Mouse (Mus musculus) liver, embryonic 13.5 days (tissue): ENCODE measurements around the gene Gpd1. TPM values are rescaled to one million over a fixed set of nuclear protein-coding genes. Genes with fewer than 3 reads are reported as not detected.
"Not testable (repeated sequence)": the region's sequence is repeated elsewhere in the genome, so short reads cannot be mapped to it uniquely, and the experiment has no call there.

Experiments
- ATAC-seq: fragments of 200-750 bp; cut with Nextera tagmentation; 2 replicates; pipeline ENCODE4 v1.8.0; 2017; ENCODE audit warnings: low read depth, mild to moderate bottlenecking, moderate number of reproducible peaks, moderate library complexity
- DNase-seq: peaks from one replicate; pipeline ENCODE4 v3.0.0; 2022
- H3K27ac ChIP-seq: fragments of 300-500 bp; sonication (generic); 2 replicates; pipeline ENCODE4 v1.5.1; 2015; ENCODE audit warnings: moderate library complexity, mild to moderate bottlenecking, inconsistent platforms
- H3K27me3 ChIP-seq: fragments of 300-500 bp; sonication (generic); 2 replicates; pipeline ENCODE4 v1.6.1; 2015; ENCODE audit warnings: mild to moderate bottlenecking, inconsistent platforms
- H3K36me3 ChIP-seq: fragments of 300-500 bp; sonication (generic); 2 replicates; pipeline ENCODE4 v1.6.1; 2015; ENCODE audit warnings: mild to moderate bottlenecking, inconsistent platforms
- H3K4me1 ChIP-seq: fragments of 300-500 bp; sonication (generic); replicated peaks from 2 replicates; pipeline ENCODE4 v1.6.1; 2015; ENCODE audit warnings: inconsistent platforms
- H3K4me2 ChIP-seq: fragments of 300-500 bp; sonication (generic); 2 replicates; pipeline ENCODE4 v1.6.1; 2015; ENCODE audit warnings: inconsistent platforms, mild to moderate bottlenecking, moderate library complexity
- H3K4me3 ChIP-seq: fragments of 300-500 bp; sonication (generic); replicated peaks from 2 replicates; pipeline ENCODE4 v1.5.1; 2015; ENCODE audit warnings: mild to moderate bottlenecking, inconsistent platforms
- H3K9ac ChIP-seq: fragments of 300-500 bp; sonication (generic); 2 replicates; pipeline ENCODE4 v1.6.1; 2015; ENCODE audit warnings: mild to moderate bottlenecking, inconsistent platforms
- H3K9me3 ChIP-seq: fragments of 300-500 bp; sonication (generic); replicated peaks from 2 replicates; pipeline ENCODE4 v1.6.1; 2016; ENCODE audit warnings: inconsistent platforms
- WGBS: fragments of 180-500 bp; shearing (Covaris S2); methylation state at CpG from one replicate; pipeline ENCODE4 v1.1.7; 2015; ENCODE audit not compliant: insufficient replicate concordance; 5-methylcytosine and 5-hydroxymethylcytosine counted together
- polyA plus RNA-seq: library from polyadenylated mRNA; unstranded; fragments of >200 nt; fragmentation: Nextera tagmentation; extraction: Ambion mirVana; gene quantifications from 2 replicates; pipeline ENCODE4 v1.2.1, GENCODE M21; 2015

Gpd1 gene
- polyA plus RNA-seq, 1 experiment from 2014 or later: 11.5 TPM

- H3K27me3 ChIP-seq: no peaks in the 10 kb centered on the region; the same call in 1 of the 2 replicates
- H3K4me3 ChIP-seq: no peak overlapping the region; the same call in 1 of the 2 replicates
- 31% methylated on average over 11 of the region's 11 CpGs for WGBS
- peaks cover 53% of the 10 kb centered on the region for H3K4me1 ChIP-seq
- ATAC-seq (no peak), DNase-seq (no peak)
- H3K4me2 ChIP-seq: peak overlapping the region; percentile 77
- H3K36me3 ChIP-seq: peaks cover 21% of the 10 kb centered on the region
- H3K27ac ChIP-seq: peak overlapping the region; percentile 86
- peaks cover 2% of the 10 kb centered on the region; the same call in 1 of the 2 replicates for H3K9me3 ChIP-seq
- peak overlapping the region; percentile 54; the same call in 1 of the 2 replicates for H3K9ac ChIP-seq
Measured at GRCm38 (mm10) chr15:99723515-99724291, 6.4 kb downstream of the Gpd1 start.

- Histone ChIP-seq H3K4me3 (peak overlapping the region; percentile 83), H3K9ac (peak overlapping the region; percentile 54), H3K27me3 (no peaks in the 10 kb centered on the region; the same call in 1 of the 2 replicates), H3K4me2 (peak overlapping the region; percentile 77), H3K27ac (peak overlapping the region; percentile 86), H3K9me3 (peaks cover 6% of the 10 kb centered on the region; the same call in 1 of the 2 replicates), H3K36me3 (peaks cover 28% of the 10 kb centered on the region), H3K4me1 (peaks cover 51% of the 10 kb centered on the region)
- ATAC-seq: no peak
- peak; percentile 47 for DNase-seq
- 13% methylated on average over 16 of the region's 16 CpGs for WGBS
Measured at GRCm38 (mm10) chr15:99724292-99725021, 7.1 kb downstream of the Gpd1 start.

GRCm38 (mm10) chr15:99725341-99726155 is 8.2 kb downstream of the Gpd1 start, which contains the start of gene Cox14:
Gene Cox14, plus strand, starts transcription at chr15:99725618.
- WGBS: under 1% methylated on average over 67 of the region's 68 CpGs
- DNase-seq (peak; percentile 91), ATAC-seq (peak; percentile 91)
- Histone ChIP-seq H3K9me3 (peaks cover 6% of the 10 kb centered on the region; the same call in 1 of the 2 replicates), H3K4me3 (peak within 1 kb of the TSS; percentile 83), H3K4me1 (peaks cover 51% of the 10 kb centered on the region), H3K27ac (peak within 1 kb of the TSS; percentile 86), H3K36me3 (peaks cover 28% of the 10 kb centered on the region), H3K27me3 (no peaks in the 10 kb centered on the region; the same call in 1 of the 2 replicates), H3K4me2 (peak within 1 kb of the TSS; percentile 77), H3K9ac (peak within 1 kb of the TSS; percentile 87)

- ATAC-seq (no peak), DNase-seq (no peak)
- Histone ChIP-seq H3K4me2 (peak overlapping the region; percentile 77), H3K4me3 (peak overlapping the region; percentile 83), H3K9ac (peak overlapping the region; percentile 87), H3K27ac (no peak overlapping the region), H3K36me3 (peaks cover 25% of the 10 kb centered on the region), H3K4me1 (peaks cover 51% of the 10 kb centered on the region), H3K27me3 (no peaks in the 10 kb centered on the region; the same call in 1 of the 2 replicates), H3K9me3 (peaks cover 6% of the 10 kb centered on the region; the same call in 1 of the 2 replicates)
- WGBS: 69% methylated on average over 2 of the region's 2 CpGs
Measured at GRCm38 (mm10) chr15:99726549-99726948, 9.2 kb downstream of the Gpd1 start.

GRCm38 (mm10) chr15:99727039-99727438 is 9.7 kb downstream of the Gpd1 start:
- peaks cover 25% of the 10 kb centered on the region for H3K36me3 ChIP-seq
- H3K9me3 ChIP-seq, H3K27ac ChIP-seq, ATAC-seq, H3K27me3 ChIP-seq, H3K9ac ChIP-seq, DNase-seq: not testable (repeated sequence)
- 0 out of 2 replicates have a peak overlapping the region, but pooled peaks have one; percentile 77 for H3K4me2 ChIP-seq
- 84% methylated on average over 4 of the region's 5 CpGs for WGBS
- H3K4me3 ChIP-seq: peak overlapping the region; percentile 83; the same call in 1 of the 2 replicates
- peaks cover 47% of the 10 kb centered on the region for H3K4me1 ChIP-seq

- no peak for DNase-seq
- peaks cover 25% of the 10 kb centered on the region for H3K36me3 ChIP-seq
- no peak overlapping the region for H3K4me3 ChIP-seq
- H3K4me1 ChIP-seq: peaks cover 42% of the 10 kb centered on the region
- ATAC-seq: no peak
- H3K27ac ChIP-seq: no peak overlapping the region
- no peak overlapping the region for H3K9ac ChIP-seq
- H3K27me3 ChIP-seq: no peaks in the 10 kb centered on the region; the same call in 1 of the 2 replicates
- H3K4me2 ChIP-seq: no peak overlapping the region
- 90% methylated on average over 12 of the region's 12 CpGs for WGBS
- peaks cover 6% of the 10 kb centered on the region; the same call in 1 of the 2 replicates for H3K9me3 ChIP-seq
Measured at GRCm38 (mm10) chr15:99727525-99727924, 10.2 kb downstream of the Gpd1 start.

- Histone ChIP-seq H3K4me2 (no peak overlapping the region), H3K9me3 (peaks cover 6% of the 10 kb centered on the region; the same call in 1 of the 2 replicates), H3K27ac (no peak overlapping the region), H3K27me3 (no peaks in the 10 kb centered on the region; the same call in 1 of the 2 replicates), H3K4me3 (no peak overlapping the region), H3K4me1 (peaks cover 35% of the 10 kb centered on the region), H3K9ac (no peak overlapping the region), H3K36me3 (peaks cover 25% of the 10 kb centered on the region)
- ATAC-seq (no peak), DNase-seq (no peak)
- WGBS: 88% methylated on average over 5 of the region's 5 CpGs
Measured at GRCm38 (mm10) chr15:99728211-99728610, 10.9 kb downstream of the Gpd1 start.

GRCm38 (mm10) chr15:99729056-99729783 is 11.9 kb downstream of the Gpd1 start:
- H3K4me3 ChIP-seq: no peak overlapping the region
- no peaks in the 10 kb centered on the region for H3K27me3 ChIP-seq
- WGBS: 81% methylated on average over 4 of the region's 4 CpGs
- peaks cover 25% of the 10 kb centered on the region for H3K4me1 ChIP-seq
- H3K4me2 ChIP-seq: no peak overlapping the region
- H3K9ac ChIP-seq: no peak overlapping the region
- DNase-seq (no peak), ATAC-seq (no peak)
- peaks cover 6% of the 10 kb centered on the region; the same call in 1 of the 2 replicates for H3K9me3 ChIP-seq
- H3K36me3 ChIP-seq: peaks cover 29% of the 10 kb centered on the region
- no peak overlapping the region for H3K27ac ChIP-seq

- DNase-seq: no peak
- no peak overlapping the region for H3K4me2 ChIP-seq
- no peaks in the 10 kb centered on the region for H3K27me3 ChIP-seq
- peaks cover 6% of the 10 kb centered on the region; the same call in 1 of the 2 replicates for H3K9me3 ChIP-seq
- H3K27ac ChIP-seq: no peak overlapping the region
- 87% methylated on average over 2 of the region's 2 CpGs for WGBS
- no peak for ATAC-seq
- H3K4me3 ChIP-seq: no peak overlapping the region
- H3K36me3 ChIP-seq: peaks cover 37% of the 10 kb centered on the region
- peaks cover 12% of the 10 kb centered on the region for H3K4me1 ChIP-seq
- H3K9ac ChIP-seq: no peak overlapping the region
Measured at GRCm38 (mm10) chr15:99731167-99731566, 13.9 kb downstream of the Gpd1 start.

- no peak overlapping the region for H3K4me2 ChIP-seq
- WGBS: 70% methylated on average over 3 of the region's 3 CpGs
- H3K4me1 ChIP-seq: peaks cover 7% of the 10 kb centered on the region
- ATAC-seq: no peak
- H3K9me3 ChIP-seq: peaks cover 6% of the 10 kb centered on the region; the same call in 1 of the 2 replicates
- H3K36me3 ChIP-seq: peaks cover 42% of the 10 kb centered on the region
- H3K9ac ChIP-seq: no peak overlapping the region
- no peaks in the 10 kb centered on the region for H3K27me3 ChIP-seq
- no peak for DNase-seq
- H3K4me3 ChIP-seq: no peak overlapping the region
- no peak overlapping the region for H3K27ac ChIP-seq
Measured at GRCm38 (mm10) chr15:99731678-99732077, 14.4 kb downstream of the Gpd1 start.
